Mouse (Mus musculus): Measurements from ENCODE around the gene Erbb4.

- TF ChIP-seq CTCF (IDR thresholded peaks at IDR 0.05; ENCODE audit: low read depth, low read length) (no peak), POLR2A (IDR thresholded peaks at IDR 0.05; ENCODE audit: borderline replicate concordance, low read depth, low read length) (no peak)
These were observed 327.2 kb downstream of the Erbb4 start for GRCm38 (mm10) chr1:68780653-68781052.
